Mouse (Mus musculus) C2C12 (cell line): ENCODE measurements around the gene Lgals1. TPM values are rescaled to one million over a fixed set of nuclear protein-coding genes. Genes with fewer than 3 reads are reported as not detected.

Experiments used
- H3K27me3 ChIP-seq: one replicate; pipeline ENCODE4 v1.6.1; 2011; ENCODE audit not compliant: control insufficient read depth, insufficient read depth, insufficient read length
- H3K36me3 ChIP-seq: one replicate; pipeline ENCODE4 v1.6.1; 2011; ENCODE audit not compliant: control insufficient read depth, insufficient read depth
- H3K4me3 ChIP-seq: one replicate; pipeline ENCODE4 v1.5.1; 2011; ENCODE audit warnings: mild to moderate bottlenecking, control low read depth; ENCODE audit not compliant: poor library complexity, insufficient read depth, severe bottlenecking
- H3K79me2 ChIP-seq: one replicate; pipeline ENCODE4 v1.6.1; 2011; ENCODE audit not compliant: control insufficient read depth, insufficient read depth
- H3K79me3 ChIP-seq: one replicate; pipeline ENCODE4 v1.6.1; 2011; ENCODE audit warnings: low read depth, control low read depth
- H3ac ChIP-seq: one replicate; pipeline ENCODE3; 2011; ENCODE audit warnings: low read depth; ENCODE audit not compliant: control insufficient read depth, insufficient read length
- CEBPB ChIP-seq: IDR thresholded peaks from one replicate; pipeline ENCODE4 v1.6.1; 2011; ENCODE audit warnings: low read depth, mild to moderate bottlenecking, control low read depth, moderate library complexity
- CTCF ChIP-seq: IDR thresholded peaks from one replicate; pipeline ENCODE4 v1.5.1; 2011; ENCODE audit not compliant: control insufficient read depth, insufficient read depth, insufficient read length
- FOSL1 ChIP-seq: IDR thresholded peaks from one replicate; pipeline ENCODE4 v1.8.0; 2011; ENCODE audit warnings: mild to moderate bottlenecking, low read length; ENCODE audit not compliant: poor library complexity, insufficient read depth, severe bottlenecking
- MAX ChIP-seq: IDR thresholded peaks from one replicate; pipeline ENCODE4 v1.6.1; 2011; ENCODE audit warnings: mild to moderate bottlenecking, control low read depth
- MYOD1 ChIP-seq: IDR thresholded peaks from one replicate; pipeline ENCODE4 v1.6.1; 2011; ENCODE audit warnings: low read depth; ENCODE audit not compliant: control insufficient read depth, insufficient read length
- MYOG ChIP-seq: IDR thresholded peaks from one replicate; pipeline ENCODE4 v1.6.1; 2011; ENCODE audit not compliant: control insufficient read depth, insufficient read length; ENCODE audit errors: extremely low read depth
- USF1 ChIP-seq: IDR thresholded peaks from one replicate; pipeline ENCODE4 v1.6.1; 2011; ENCODE audit warnings: low read depth, mild to moderate bottlenecking, control low read depth, moderate library complexity
- microRNA-seq: library from miRNA; unstranded; fragments of <30 nt; microRNA quantifications from one replicate; pipeline ENCODE4, GENCODE M21; 2019; ENCODE audit warnings: borderline microRNAs expressed
- polyA plus RNA-seq: library from polyadenylated mRNA; unstranded; fragments of >200 nt; fragmentation: generic; extraction: Trizol; gene quantifications from one replicate; pipeline ENCODE4 v1.2.1, GENCODE M21; 2012; ENCODE audit warnings: missing spikeins

The Lgals1 gene
- polyA plus RNA-seq, 1 experiment: 18,755 TPM

DNA sequence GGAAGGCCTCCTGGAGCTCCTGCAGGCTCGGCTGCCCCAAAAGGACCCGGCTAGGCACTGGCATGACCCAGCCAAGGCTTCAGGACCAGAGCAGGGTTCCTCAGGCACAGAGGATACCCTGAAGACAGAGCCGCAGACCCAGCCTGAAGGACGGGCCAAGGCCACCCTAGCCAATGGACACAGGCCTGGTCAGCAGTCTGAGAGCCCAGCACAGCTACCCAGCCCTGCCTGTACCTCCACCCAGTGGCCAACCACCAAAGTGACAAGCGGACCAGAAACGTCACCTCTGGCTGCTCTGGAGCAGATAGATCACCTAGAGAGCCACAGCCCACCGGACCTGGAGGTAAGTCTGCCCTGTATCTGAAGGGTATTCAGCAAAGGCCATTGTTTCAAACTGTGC is 47.4 kb downstream of the Lgals1 start:
- TF ChIP-seq CTCF (peak; percentile 59), FOSL1 (no peak)
- H3K79me3 ChIP-seq: no peaks in the 10 kb centered on the region
- H3K36me3 ChIP-seq: no peaks in the 10 kb centered on the region
- peaks cover 88% of the 10 kb centered on the region for H3K27me3 ChIP-seq
- no peak overlapping the region for H3ac ChIP-seq
- no peaks in the 10 kb centered on the region for H3K79me2 ChIP-seq
- no peak overlapping the region for H3K4me3 ChIP-seq

DNA sequence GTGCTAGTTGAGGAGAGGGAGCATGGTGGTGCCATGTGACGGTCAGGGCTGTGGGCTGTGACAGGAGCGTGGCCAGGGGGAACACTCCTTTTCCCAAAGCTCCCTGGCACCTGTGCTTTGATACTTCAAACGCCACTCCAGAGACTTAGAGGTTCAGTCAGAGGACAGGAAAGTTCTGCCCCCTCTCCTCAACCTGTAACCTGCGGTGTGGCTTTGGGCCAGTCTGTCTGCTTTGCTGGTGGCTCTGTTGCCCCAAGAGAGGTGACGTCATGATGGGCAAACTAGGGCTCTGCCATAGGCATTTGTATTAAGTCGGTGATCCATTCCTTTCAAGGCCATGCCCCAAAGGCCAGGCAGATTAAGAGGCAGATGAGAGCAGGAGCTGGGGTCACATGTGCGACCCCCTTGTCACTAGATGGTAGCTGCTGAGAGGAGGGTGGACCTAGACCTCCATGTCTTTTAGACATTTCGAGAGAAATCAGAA is 51.2 kb downstream of the Lgals1 start:
- TF ChIP-seq CTCF: no peak
- no peak for TF ChIP-seq FOSL1
- TF ChIP-seq USF1: no peak
- TF ChIP-seq CEBPB: no peak
- TF ChIP-seq MYOG: no peak
- no peak for TF ChIP-seq MAX
- TF ChIP-seq MYOD1: no peak
- peaks cover 59% of the 10 kb centered on the region for H3K27me3 ChIP-seq
- H3ac ChIP-seq: no peak overlapping the region
- H3K79me3 ChIP-seq: no peaks in the 10 kb centered on the region
- no peaks in the 10 kb centered on the region for H3K36me3 ChIP-seq
- no peaks in the 10 kb centered on the region for H3K79me2 ChIP-seq
- H3K4me3 ChIP-seq: no peak overlapping the region

DNA sequence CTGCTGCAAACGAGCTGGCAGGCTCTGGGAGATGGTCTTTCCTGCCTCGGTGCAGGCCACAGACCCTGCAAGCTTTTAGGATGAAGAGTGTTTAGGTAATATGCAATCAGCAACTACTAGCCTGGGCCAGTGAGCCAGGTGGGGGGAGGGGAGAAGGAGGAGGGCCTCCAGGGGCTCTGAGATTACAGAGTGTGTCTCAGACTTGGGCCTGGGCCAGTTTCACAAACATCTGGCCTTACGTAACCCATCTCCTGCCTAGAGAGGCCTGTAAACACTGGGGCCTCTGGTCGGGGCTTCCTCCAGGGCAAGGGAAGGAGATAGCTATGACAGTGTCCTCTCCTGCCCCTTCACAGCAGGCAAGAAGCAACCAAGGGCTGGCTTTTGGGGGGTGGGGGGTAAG is 52.4 kb downstream of the Lgals1 start:
- H3K79me3 ChIP-seq: no peaks in the 10 kb centered on the region
- H3K27me3 ChIP-seq: peaks cover 48% of the 10 kb centered on the region
- peaks cover 7% of the 10 kb centered on the region for H3K79me2 ChIP-seq
- TF ChIP-seq MYOD1: no peak
- peak; percentile 69 for TF ChIP-seq CEBPB
- no peaks in the 10 kb centered on the region for H3K36me3 ChIP-seq
- no peak overlapping the region for H3ac ChIP-seq
- no peak overlapping the region for H3K4me3 ChIP-seq

Small RNA genes within 50 kb of the gene (microRNA-seq; reads per million reads assigned to microRNA genes)
- 0.24 reads per million for gene Mir6955

Other genes starting within 250 kb of the Lgals1 start
- not detected for gene Elfn2, start 208.0 kb upstream of the Lgals1 start, polyA plus RNA-seq
- gene Mfng, start 153.2 kb upstream of the Lgals1 start, polyA plus RNA-seq: not detected
- 0.73 TPM for gene Card10, start 123.7 kb upstream of the Lgals1 start, polyA plus RNA-seq
- 55.2 TPM for gene Cdc42ep1, start 84.1 kb upstream of the Lgals1 start, polyA plus RNA-seq
- 1.3 TPM for gene Lgals2, start 71.2 kb upstream of the Lgals1 start, polyA plus RNA-seq
- gene Gga1, start 49.5 kb upstream of the Lgals1 start, polyA plus RNA-seq: 71.2 TPM
- 0.07 TPM for gene Gm49510, start 27.1 kb upstream of the Lgals1 start, polyA plus RNA-seq
- 23.4 TPM for gene Sh3bp1, start 27.0 kb upstream of the Lgals1 start, polyA plus RNA-seq
- gene Pdxp, start 12.8 kb upstream of the Lgals1 start, polyA plus RNA-seq: 25.1 TPM
- 108 TPM for gene Nol12, start 8.2 kb downstream of the Lgals1 start, polyA plus RNA-seq
- gene Triobp, start 21.0 kb downstream of the Lgals1 start, polyA plus RNA-seq: 35.7 TPM
- 111 TPM for gene H1f0, start 101.7 kb downstream of the Lgals1 start, polyA plus RNA-seq
- not detected for gene Galr3, start 115.2 kb downstream of the Lgals1 start, polyA plus RNA-seq
- gene Ankrd54, start 136.2 kb downstream of the Lgals1 start, polyA plus RNA-seq: 45.6 TPM
- gene Eif3l, start 148.5 kb downstream of the Lgals1 start, polyA plus RNA-seq: 369 TPM
- 12.7 TPM for gene Micall1, start 182.2 kb downstream of the Lgals1 start, polyA plus RNA-seq
- gene Polr2f, start 214.3 kb downstream of the Lgals1 start, polyA plus RNA-seq: 436 TPM
- gene 1700088E04Rik, start 214.5 kb downstream of the Lgals1 start, polyA plus RNA-seq: 5.6 TPM
- not detected for gene Sox10, start 238.5 kb downstream of the Lgals1 start, polyA plus RNA-seq